Mouse (Mus musculus): ENCODE results near the gene Dclk1.

GRCm38 (mm10) chr3:55406616-55407015 is 164.5 kb downstream of the Dclk1 start:
- no peak for TF ChIP-seq CTCF (IDR thresholded peaks at IDR 0.05; ENCODE audit: control insufficient read depth, insufficient read depth, insufficient read length)
- no peak for TF ChIP-seq FOSL1 (IDR thresholded peaks at IDR 0.05; ENCODE audit: insufficient read depth, low read length, poor library complexity, severe bottlenecking)
- TF ChIP-seq USF1 (IDR thresholded peaks at IDR 0.05; ENCODE audit: low read depth) = no peak
